Comparison of ENCODE assay signal across 8 mouse cellular contexts in genomic region chr11:115270148-115270861, GRCm38 (mm10). TPM values are rescaled to one million over a fixed set of nuclear protein-coding genes. Genes with fewer than 3 reads are reported as not detected.
A peak's percentile ranks its signal among the peaks of the same experiment; 100 is the strongest.
DNase-seq lines count a peak whose midpoint lies in the region; ATAC-seq and TF ChIP-seq lines count a peak whose summit lies in the region.
"Had no signal": no experiment of that assay in that cellular context is flagged by ENCODE, and none has a peak within 500 bp of the region (broad histone marks: within the 10 kb centered on the region; RNA-seq: fewer than 3 reads in every experiment).

No protein-coding gene starts in this region.

- CTCF ChIA-PET in Patski (lab: Charles Lee), result interaction anchor here (1.2 to 2.0 kb wide), 4 partner anchors 49 to 71 kb away, joined by 3 to 11 read pairs (median 6); no protein-coding TSS in a partner anchor

- TF ChIP-seq POLR2A in spleen, adult 2 months (IDR thresholded peaks at IDR 0.05; ENCODE audit: low read depth, low read length), result no peak

- WGBS in forebrain, embryonic 15.5 days, result 31% methylated on average over 19 of the region's 19 CpGs
- 34% methylated on average over 19 of the region's 19 CpGs for WGBS in hindbrain, embryonic 11.5 days
- 34% methylated on average over 19 of the region's 19 CpGs for WGBS in midbrain, embryonic 11.5 days
- 60% methylated on average over 19 of the region's 19 CpGs for whole genome bisulfite sequencing in spleen, adult 2 months

- no peak overlapping the region for H3K27ac ChIP-seq in forebrain, embryonic 15.5 days (replicated peaks)
- H3K27ac ChIP-seq in hindbrain, embryonic 11.5 days (ENCODE audit: low read depth, low read length), result no peak overlapping the region
- no peak overlapping the region for H3K27ac ChIP-seq in midbrain, embryonic 11.5 days (ENCODE audit: low read depth, low read length)
- no peak overlapping the region for H3K27ac ChIP-seq in spleen, adult 2 months (ENCODE audit: insufficient read depth, low read length)
- H3K27ac ChIP-seq: lung, embryonic 15.5 days had no signal

- H3K27me3 ChIP-seq in Patski, result peaks cover 15% of the 10 kb centered on the region
- H3K27me3 ChIP-seq in forebrain, embryonic 15.5 days, result peaks cover 33% of the 10 kb centered on the region
- peaks cover 35% of the 10 kb centered on the region for H3K27me3 ChIP-seq in hindbrain, embryonic 11.5 days (ENCODE audit: control insufficient read depth, insufficient read depth, low read length)
- peaks cover 34% of the 10 kb centered on the region for H3K27me3 ChIP-seq in midbrain, embryonic 11.5 days (ENCODE audit: control insufficient read depth, insufficient read depth, low read length)
- H3K27me3 ChIP-seq in spleen, adult 2 months (ENCODE audit: control insufficient read depth, insufficient read depth, low read length), result peaks cover 19% of the 10 kb centered on the region

- no peaks in the 10 kb centered on the region for H3K9me3 ChIP-seq in forebrain, embryonic 15.5 days
- H3K9me3 ChIP-seq in hindbrain, embryonic 11.5 days (ENCODE audit: control insufficient read depth, low read length), result no peaks in the 10 kb centered on the region
- H3K9me3 ChIP-seq in midbrain, embryonic 11.5 days (ENCODE audit: control insufficient read depth, low read length), result no peaks in the 10 kb centered on the region
- H3K9me3 ChIP-seq: lung, embryonic 15.5 days had no signal

- in situ Hi-C loops in Patski (cut with MboI; ENCODE audit: low pct_unique_long_range_greater_than_20kb), result loop anchor here (5.0 kb wide), 1 partner anchor 68 kb away; no protein-coding TSS in a partner anchor

- DNase-seq in Patski (ENCODE audit: low read depth, low spot score), result no peak
- DNase-seq in cerebellum, adult 11-12 months, result peak; percentile 89
- peak; percentile 89 for DNase-seq in hindbrain, embryonic 11.5 days (ENCODE audit: low spot score)
- peak; percentile 85 to 89 for DNase-seq in left cerebral cortex, adult 18-20 months (ENCODE audit: low spot score in 2 of 2)
- DNase-seq in midbrain, embryonic 11.5 days (ENCODE audit: low spot score, missing footprints), result peak; percentile 99
- DNase-seq in spleen, adult 2 months (ENCODE audit: low read depth in 1 of 2, low spot score in 2 of 2), result peak; percentile 15 to 42

- POLR2A ChIA-PET in Patski (lab: Charles Lee), result no interaction called here

- H3K4me1 ChIP-seq in forebrain, embryonic 15.5 days, result peaks cover 29% of the 10 kb centered on the region
- peaks cover 15% of the 10 kb centered on the region for H3K4me1 ChIP-seq in hindbrain, embryonic 11.5 days (replicated peaks; ENCODE audit: control insufficient read depth, insufficient read depth, low read length)
- H3K4me1 ChIP-seq in midbrain, embryonic 11.5 days (ENCODE audit: control insufficient read depth, insufficient read depth, low read length), result peaks cover 7% of the 10 kb centered on the region; the same call in 1 of the 2 replicates
- H3K4me1 ChIP-seq in spleen, adult 2 months (ENCODE audit: control insufficient read depth, insufficient read depth, insufficient read length), result peaks cover 4% of the 10 kb centered on the region

- ATAC-seq in Patski, result no peak
- ATAC-seq in forebrain, embryonic 15.5 days (replicated peaks), result peak; percentile 33
- peak; percentile 18; the same call in 1 of the 2 replicates for ATAC-seq in hindbrain, embryonic 11.5 days (ENCODE audit: low FRiP score)
- ATAC-seq in midbrain, embryonic 11.5 days (ENCODE audit: low FRiP score), result peak; percentile 10

- no peak overlapping the region for H3K9ac ChIP-seq in forebrain, embryonic 15.5 days (replicated peaks)
- no peak overlapping the region for H3K9ac ChIP-seq in hindbrain, embryonic 11.5 days (ENCODE audit: low read depth, low read length)
- H3K9ac ChIP-seq in midbrain, embryonic 11.5 days (ENCODE audit: low read length), result no peak overlapping the region
- H3K9ac ChIP-seq: lung, embryonic 15.5 days had no signal

- H3K36me3 ChIP-seq in forebrain, embryonic 15.5 days, result peaks cover 14% of the 10 kb centered on the region
- H3K36me3 ChIP-seq in hindbrain, embryonic 11.5 days (ENCODE audit: control insufficient read depth, insufficient read depth, low read length), result no peaks in the 10 kb centered on the region
- no peaks in the 10 kb centered on the region for H3K36me3 ChIP-seq in midbrain, embryonic 11.5 days (ENCODE audit: control insufficient read depth, insufficient read depth, low read length)
- H3K36me3 ChIP-seq in spleen, adult 2 months (ENCODE audit: control insufficient read depth, insufficient read depth, low read length), result peaks cover 15% of the 10 kb centered on the region

- H3K4me3 ChIP-seq in forebrain, embryonic 15.5 days, result no peak overlapping the region
- H3K4me3 ChIP-seq in hindbrain, embryonic 11.5 days (ENCODE audit: low read depth, low read length), result no peak overlapping the region
- no peak overlapping the region for H3K4me3 ChIP-seq in midbrain, embryonic 11.5 days (ENCODE audit: low read depth, low read length)
- no peak overlapping the region for H3K4me3 ChIP-seq in spleen, adult 2 months (ENCODE audit: extremely low read depth, insufficient read depth, insufficient read length)
- H3K4me3 ChIP-seq: lung, embryonic 15.5 days had no signal

- H3K4me2 ChIP-seq in forebrain, embryonic 15.5 days (replicated peaks), result no peak overlapping the region
- no peak overlapping the region for H3K4me2 ChIP-seq in hindbrain, embryonic 11.5 days (replicated peaks; ENCODE audit: low read depth, low read length)
- no peak overlapping the region for H3K4me2 ChIP-seq in midbrain, embryonic 11.5 days
- H3K4me2 ChIP-seq: lung, embryonic 15.5 days had no signal

- TF ChIP-seq CTCF in Patski (IDR thresholded peaks at IDR 0.05), result peak; percentile 94
- peak; percentile 83; the same call in 1 of the 2 replicates for TF ChIP-seq CTCF in spleen, adult 2 months (IDR thresholded peaks at IDR 0.05; ENCODE audit: extremely low read depth, insufficient read depth, insufficient read length, insufficient replicate concordance)

RNA-seq across cellular contexts. Expression of gene Grin2c, which starts 3.3 kb away (rescaled TPM):
- polyA plus RNA-seq in Patski (2021), result not detected
- polyA plus RNA-seq in forebrain, embryonic 15.5 days (2015; fragmentation: Nextera tagmentation; extraction: Ambion mirVana), result 0.22 and 0.23 TPM in 2 replicates
- 0.25 and 0.43 TPM in 2 replicates for polyA plus RNA-seq in hindbrain, embryonic 11.5 days (2014; fragmentation: Nextera tagmentation; extraction: Ambion mirVana)
- 10 to 100 TPM; 33.8 to 35.7 TPM for total RNA-seq in left cerebral cortex, adult 18-20 months (2021)
- 0.04 and 0.18 TPM in 2 replicates for polyA plus RNA-seq in midbrain, embryonic 11.5 days (2014; fragmentation: Nextera tagmentation; extraction: Ambion mirVana)
- 9.5 and 13.7 TPM in 2 replicates for polyA plus RNA-seq in spleen, adult 2 months (2012; rRNA removed)

RNA-seq across cellular contexts. Expression of gene Fdxr, which starts 6.5 kb away (rescaled TPM):
- 7.1 TPM for polyA plus RNA-seq in Patski (2021)
- 23.9 and 24.0 TPM in 2 replicates for polyA plus RNA-seq in forebrain, embryonic 15.5 days (2015; fragmentation: Nextera tagmentation; extraction: Ambion mirVana)
- polyA plus RNA-seq in hindbrain, embryonic 11.5 days (2014; fragmentation: Nextera tagmentation; extraction: Ambion mirVana), result 11.6 and 14.9 TPM in 2 replicates
- total RNA-seq in left cerebral cortex, adult 18-20 months (2021), result 10 to 100 TPM; 13.1 to 18.1 TPM
- polyA plus RNA-seq in midbrain, embryonic 11.5 days (2014; fragmentation: Nextera tagmentation; extraction: Ambion mirVana), result 11.2 and 12.7 TPM in 2 replicates
- polyA plus RNA-seq in spleen, adult 2 months (2012; rRNA removed), result 18.7 and 24.6 TPM in 2 replicates

RNA-seq across cellular contexts. Expression of gene Fads6, which starts 27.2 kb away (rescaled TPM):
- 0.05 TPM for polyA plus RNA-seq in Patski (2021)
- polyA plus RNA-seq in forebrain, embryonic 15.5 days (2015; fragmentation: Nextera tagmentation; extraction: Ambion mirVana), result 0.37 TPM in 2 replicates
- 0.40 and 0.52 TPM in 2 replicates for polyA plus RNA-seq in hindbrain, embryonic 11.5 days (2014; fragmentation: Nextera tagmentation; extraction: Ambion mirVana)
- 10 to 100 TPM; 14.6 to 15.5 TPM for total RNA-seq in left cerebral cortex, adult 18-20 months (2021)
- 0.23 and 0.28 TPM in 2 replicates for polyA plus RNA-seq in midbrain, embryonic 11.5 days (2014; fragmentation: Nextera tagmentation; extraction: Ambion mirVana)
- polyA plus RNA-seq in spleen, adult 2 months (2012; rRNA removed), result 1.1 TPM in 2 replicates

RNA-seq across cellular contexts. Expression of gene Otop2, which starts 36.7 kb away (rescaled TPM):
- not detected for polyA plus RNA-seq in Patski (2021)
- polyA plus RNA-seq in forebrain, embryonic 15.5 days (2015; fragmentation: Nextera tagmentation; extraction: Ambion mirVana), result 0.08 TPM in 1 of 2 replicates, not detected in the other
- not detected in 2 replicates for polyA plus RNA-seq in hindbrain, embryonic 11.5 days (2014; fragmentation: Nextera tagmentation; extraction: Ambion mirVana)
- 1 to 10 TPM in 1 of 2 experiments, under 1 TPM in 1; 0.74 to 2.1 TPM for total RNA-seq in left cerebral cortex, adult 18-20 months (2021)
- polyA plus RNA-seq in midbrain, embryonic 11.5 days (2014; fragmentation: Nextera tagmentation; extraction: Ambion mirVana), result not detected in 2 replicates
- polyA plus RNA-seq in spleen, adult 2 months (2012; rRNA removed), result not detected in 2 replicates
- polyA plus RNA-seq: lung, embryonic 15.5 days had no signal

RNA-seq across cellular contexts. Expression of gene Ush1g, which starts 51.5 kb away (rescaled TPM):
- 0.32 TPM for polyA plus RNA-seq in Patski (2021)
- 0.05 TPM in 1 of 2 replicates, not detected in the other for polyA plus RNA-seq in forebrain, embryonic 15.5 days (2015; fragmentation: Nextera tagmentation; extraction: Ambion mirVana)
- polyA plus RNA-seq in hindbrain, embryonic 11.5 days (2014; fragmentation: Nextera tagmentation; extraction: Ambion mirVana), result 0.05 TPM in 1 of 2 replicates, not detected in the other
- under 1 TPM; 0.26 to 0.52 TPM for total RNA-seq in left cerebral cortex, adult 18-20 months (2021)
- 0.08 TPM in 1 of 2 replicates, not detected in the other for polyA plus RNA-seq in midbrain, embryonic 11.5 days (2014; fragmentation: Nextera tagmentation; extraction: Ambion mirVana)
- polyA plus RNA-seq in spleen, adult 2 months (2012; rRNA removed), result 2.0 TPM in 2 replicates
- polyA plus RNA-seq: lung, embryonic 15.5 days had no signal
